Mouse (Mus musculus) layer of hippocampus, postnatal 36 days (tissue): Measurements from ENCODE around the gene Mlxip. TPM values are rescaled to one million over a fixed set of nuclear protein-coding genes. Genes with fewer than 3 reads are reported as not detected.
A peak's percentile ranks its signal among the peaks of the same experiment; 100 is the strongest.

Source experiments
- DNase-seq, 2 experiments: peaks; one replicate each; pipeline ENCODE4 v3.0.0; 2022
- total RNA-seq, 2 experiments: library from RNA; stranded (reverse); gene quantifications; 2 replicates each; pipeline ENCODE4 v1.2.3; 2021

Mlxip gene
- 10 to 100 TPM; 19.3 to 21.3 TPM for total RNA-seq

DNA sequence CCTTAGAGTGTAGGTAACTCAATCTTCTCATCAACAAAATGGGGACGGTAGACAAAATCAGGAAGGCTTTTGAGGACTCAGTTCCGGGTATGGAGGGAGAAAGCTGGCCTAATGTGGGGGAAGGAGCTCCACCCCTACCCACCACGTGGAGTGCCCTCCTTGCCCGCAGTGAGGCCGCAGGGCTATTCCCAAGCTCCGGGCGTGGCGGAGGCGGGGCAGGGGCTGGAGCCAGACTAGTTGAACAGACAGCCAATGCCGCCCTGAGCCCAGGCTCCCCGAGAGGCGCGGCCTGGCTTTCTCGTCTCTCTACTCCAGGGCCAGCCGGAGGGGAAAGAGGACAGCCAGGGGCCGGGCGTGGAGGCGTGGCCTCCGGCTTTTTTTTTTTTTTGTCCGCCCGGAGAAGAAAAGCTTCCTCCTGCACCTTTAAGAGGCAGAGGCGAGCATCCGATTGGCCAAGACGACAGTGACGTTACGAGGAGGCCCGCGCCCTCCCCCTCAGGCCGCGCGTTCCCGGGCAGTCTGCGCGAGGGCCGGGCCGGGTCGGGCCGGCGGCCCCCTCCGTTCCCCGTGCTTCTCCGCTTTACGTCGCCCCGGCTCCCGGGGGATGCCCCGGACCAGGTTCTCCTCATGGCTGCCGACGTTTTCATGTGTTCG lies at the start of gene Mlxip:
Gene Mlxip (plus strand): TSS at position 496 of the 654 bp plus-strand sequence.
- peak; percentile 86 to 89 for DNase-seq

DNA sequence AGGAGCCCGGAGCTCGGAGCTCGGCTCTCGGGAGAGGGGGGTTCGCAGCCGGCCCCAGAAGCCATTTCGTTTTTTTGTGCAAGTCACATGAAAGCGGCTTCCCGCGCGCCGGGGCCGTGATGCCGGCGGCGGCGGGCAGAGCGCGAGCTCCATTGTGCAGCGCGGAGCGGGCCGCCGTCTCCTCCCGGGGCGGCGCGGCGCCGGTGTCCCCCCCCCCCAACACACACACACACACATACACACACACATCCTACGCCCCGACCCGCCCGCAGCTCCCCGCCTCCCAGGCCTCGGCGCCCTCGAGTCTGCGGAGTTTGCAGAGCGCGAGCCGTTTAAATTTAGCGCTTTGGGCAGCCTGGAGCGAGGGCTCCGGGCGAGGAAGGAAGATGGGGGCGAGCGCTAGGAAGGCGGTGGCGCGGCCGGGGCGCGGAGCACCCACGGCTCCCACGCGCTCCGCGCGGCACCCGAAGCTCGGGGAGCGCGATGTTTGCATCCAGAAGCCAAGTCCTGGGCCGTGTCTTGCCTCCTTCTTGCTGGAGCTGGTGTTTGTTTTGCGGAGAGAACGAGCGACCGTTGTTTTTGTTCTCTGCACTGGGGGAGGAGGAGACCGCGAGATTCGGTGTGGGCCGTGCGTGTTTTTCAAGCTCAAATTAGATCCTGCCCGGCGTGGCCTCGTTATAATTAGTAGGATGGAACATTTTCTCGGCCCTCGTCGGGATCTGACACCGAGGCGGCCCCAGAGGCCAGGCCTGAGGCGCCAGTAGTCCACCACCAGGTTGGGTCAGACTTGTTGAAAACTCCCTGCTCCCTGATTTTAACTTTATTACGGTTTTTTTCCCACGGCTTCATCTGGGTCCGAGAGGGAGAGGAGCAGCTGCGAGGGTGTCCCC lies 49.4 kb upstream of the Mlxip start:
- peak; percentile 45 to 51 for DNase-seq

DNA sequence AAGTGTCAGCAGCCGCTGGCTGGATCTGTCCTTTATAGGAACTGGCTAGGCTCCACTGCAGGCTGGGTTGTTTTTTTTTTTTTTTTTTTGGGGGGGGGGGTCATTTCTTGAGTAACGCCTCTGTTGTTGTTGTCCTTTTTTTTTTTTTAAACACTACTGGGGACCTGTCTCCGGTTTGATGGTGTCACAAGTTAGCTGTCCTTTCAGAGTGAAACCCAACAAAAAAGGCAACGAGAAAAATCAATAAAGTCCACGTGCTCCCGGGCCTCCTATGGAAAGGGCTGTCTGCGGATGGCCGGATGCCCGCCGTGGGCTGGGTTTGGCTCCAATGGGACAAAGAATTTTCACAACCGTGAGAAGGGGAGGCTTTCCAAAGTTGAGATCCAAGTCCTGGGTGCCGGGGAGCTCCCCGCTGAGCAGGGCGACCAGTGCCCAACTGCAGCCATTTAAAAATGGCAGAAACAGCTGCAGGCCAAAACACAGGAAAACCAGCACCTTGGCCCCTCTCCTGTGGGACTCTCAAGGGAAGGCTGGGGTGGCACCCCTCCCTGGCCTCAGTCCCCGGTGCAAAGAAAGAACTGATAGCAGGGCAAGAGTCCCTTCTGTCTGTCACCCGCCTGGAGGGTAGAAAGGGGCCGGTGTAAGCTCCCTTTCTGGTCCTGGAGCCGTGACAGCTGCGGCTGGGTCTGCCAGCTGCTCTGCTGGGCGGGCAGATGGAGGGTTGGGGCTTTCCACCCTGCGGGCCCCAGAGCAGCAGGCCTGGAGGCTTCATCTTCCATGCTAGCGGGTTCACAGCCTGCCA lies 48.5 kb upstream of the Mlxip start:
- DNase-seq: peak; percentile 66 to 71

DNA sequence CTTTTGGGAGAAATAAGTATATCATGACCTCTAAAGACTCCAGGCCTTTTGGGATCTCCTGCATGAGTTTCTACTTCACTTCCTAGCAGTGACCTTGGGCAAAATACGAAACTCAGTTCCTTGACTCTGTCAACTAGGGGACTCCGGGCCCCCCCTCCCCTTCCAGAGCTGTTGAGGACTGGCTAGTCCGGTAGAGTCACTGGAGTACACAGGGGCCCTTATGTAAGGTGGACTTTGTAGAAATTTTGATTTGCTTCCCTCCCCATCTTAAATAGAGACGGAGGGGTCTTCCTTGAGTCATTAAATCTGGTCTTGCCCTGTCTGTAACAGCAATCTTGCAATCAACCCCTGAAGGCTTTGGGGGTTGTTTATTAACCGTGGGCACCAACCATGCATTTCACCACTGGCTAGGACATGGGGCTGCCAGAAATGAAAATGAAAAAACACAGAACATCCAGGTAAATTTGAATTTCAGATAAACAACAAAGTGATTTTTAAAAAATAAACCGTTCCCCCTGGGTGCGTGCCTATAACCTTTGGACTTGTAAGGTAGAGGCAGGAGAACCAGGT lies 47.8 kb upstream of the Mlxip start:
- no peak for DNase-seq

GRCm38 (mm10) chr5:123347985-123348384 lies 46.6 kb upstream of the Mlxip start:
- no peak for DNase-seq

- DNase-seq: peak in 1 of 2 experiments; percentile 29
These were observed 44.2 kb upstream of the Mlxip start for GRCm38 (mm10) chr5:123350386-123350785.

- no peak for DNase-seq
These were observed 38.7 kb upstream of the Mlxip start for GRCm38 (mm10) chr5:123355918-123356317.

DNA sequence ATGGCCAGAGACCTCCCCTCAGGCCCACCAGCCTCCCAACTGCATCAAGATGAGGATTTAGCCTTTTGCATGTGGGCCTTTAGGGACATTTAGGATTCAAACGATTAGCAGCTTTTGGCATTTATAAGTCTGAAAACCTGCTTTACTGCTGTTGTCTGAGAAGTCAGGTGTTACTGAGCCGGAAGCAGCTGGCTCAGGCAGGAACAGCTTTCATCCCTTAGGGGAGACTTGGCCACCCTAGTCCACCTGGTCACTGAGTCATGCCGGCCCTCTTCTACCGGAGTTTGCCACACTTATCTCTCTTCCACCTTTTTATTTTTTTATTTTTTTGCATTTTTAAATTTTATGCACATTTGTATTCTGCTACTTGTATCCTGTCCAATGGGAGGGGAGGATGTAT lies 37.3 kb upstream of the Mlxip start:
- no peak for DNase-seq

- no peak for DNase-seq
These were observed 35.2 kb upstream of the Mlxip start for GRCm38 (mm10) chr5:123359431-123359830.

- no peak for DNase-seq
These were observed 31.7 kb upstream of the Mlxip start for GRCm38 (mm10) chr5:123362911-123363310.

DNA sequence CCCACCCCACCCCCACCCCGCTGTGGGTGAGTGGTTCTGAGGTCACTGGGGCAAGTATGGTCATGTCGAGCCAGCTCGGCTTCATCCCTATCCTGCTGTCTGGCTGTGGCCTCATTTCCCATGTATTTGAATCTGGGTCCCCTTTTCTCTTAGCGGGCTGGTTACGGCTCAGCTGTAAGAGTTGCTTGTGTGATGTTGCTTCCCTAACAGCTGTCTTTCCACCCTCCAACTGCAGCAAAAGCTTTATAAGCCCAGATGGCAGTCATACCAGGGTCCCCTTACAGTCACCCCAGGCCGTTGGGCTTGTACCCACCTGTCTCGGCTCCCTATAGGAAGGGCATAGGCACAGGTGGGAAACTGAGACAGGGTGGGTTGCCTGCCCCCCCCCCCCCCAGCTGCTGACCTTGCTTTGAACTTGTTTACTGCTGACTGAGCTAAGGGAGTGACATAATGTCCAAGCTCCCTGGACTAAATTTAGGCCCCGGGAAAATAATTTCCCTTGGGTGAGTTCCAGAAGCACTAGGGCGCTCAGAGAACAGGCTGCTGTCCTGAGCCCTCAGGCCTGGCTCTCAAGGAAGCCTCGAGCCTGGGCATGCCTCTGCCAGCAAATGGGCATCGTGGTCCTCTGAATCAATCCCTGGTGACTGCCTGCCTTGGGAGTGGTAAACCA lies 30.2 kb upstream of the Mlxip start:
- no peak for DNase-seq

- DNase-seq: peak; percentile 36 to 43
These were observed 25.6 kb upstream of the Mlxip start for GRCm38 (mm10) chr5:123368869-123369488.

- no peak for DNase-seq
These were observed 24.5 kb upstream of the Mlxip start for GRCm38 (mm10) chr5:123370049-123370448.

DNA sequence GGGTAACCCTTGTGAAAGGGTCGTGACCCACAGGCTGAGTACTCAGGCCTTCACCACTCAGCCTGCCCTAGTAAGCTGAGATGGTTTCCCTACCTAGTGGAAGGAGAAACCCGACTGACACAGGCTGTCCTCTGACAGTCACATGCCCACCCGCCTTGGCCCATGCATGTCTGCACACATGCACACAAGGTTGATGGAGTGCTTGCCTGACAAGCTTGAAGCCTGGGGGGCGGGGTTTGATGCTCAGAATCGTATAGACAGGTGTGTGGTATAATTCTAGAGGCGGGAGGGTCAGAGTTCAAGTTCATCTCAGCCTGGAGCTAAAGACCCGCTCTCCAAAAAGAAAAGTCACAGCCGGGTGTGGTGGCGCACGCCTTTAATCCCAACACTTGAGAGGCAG lies 19.3 kb upstream of the Mlxip start:
- no peak for DNase-seq

GRCm38 (mm10) chr5:123375793-123376452 lies 18.7 kb upstream of the Mlxip start:
- no peak for DNase-seq

- DNase-seq: peak; percentile 44 to 55
These were observed 18.0 kb upstream of the Mlxip start for GRCm38 (mm10) chr5:123376569-123376968.

DNA sequence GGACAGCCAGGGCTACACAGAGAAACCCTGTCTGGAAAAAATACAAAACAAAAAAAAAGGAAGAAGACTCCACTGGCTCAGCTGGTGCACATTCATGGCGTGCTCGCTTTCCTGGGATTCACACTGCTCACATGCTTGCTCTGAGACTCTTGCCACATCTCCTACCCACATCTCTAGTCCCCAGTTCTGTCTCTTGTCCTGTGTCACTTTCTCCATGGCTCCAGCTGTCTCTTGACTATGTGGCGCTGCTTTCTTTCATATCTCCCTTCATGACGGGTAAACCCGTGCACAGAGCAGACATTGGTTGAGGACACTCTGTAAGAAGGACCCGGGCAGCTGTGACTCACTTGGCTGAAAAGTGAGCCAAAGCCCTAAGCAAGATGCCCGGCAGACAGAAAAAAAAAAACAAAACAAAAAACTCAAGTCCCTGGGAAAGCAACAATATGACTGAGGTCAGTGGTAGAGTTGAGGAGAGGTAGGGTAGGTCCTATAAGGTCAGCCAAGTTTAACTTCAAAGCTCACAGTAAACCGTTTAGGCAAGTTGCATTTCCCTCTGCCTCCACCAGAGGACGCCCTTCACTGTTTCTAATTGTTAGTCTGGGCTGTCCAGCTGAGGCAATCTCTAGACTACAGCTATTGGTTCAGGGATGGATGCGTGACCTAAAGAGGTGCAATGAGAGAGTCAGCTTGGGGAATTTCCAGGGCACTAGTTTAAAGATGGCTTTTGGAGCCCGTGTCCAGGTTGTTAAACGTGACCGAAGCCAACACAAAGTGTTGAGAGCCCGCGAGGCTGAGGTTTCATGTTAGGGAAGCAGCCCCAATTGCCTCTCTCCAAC lies 17.3 kb upstream of the Mlxip start:
- DNase-seq: peak; percentile 73 to 76

DNA sequence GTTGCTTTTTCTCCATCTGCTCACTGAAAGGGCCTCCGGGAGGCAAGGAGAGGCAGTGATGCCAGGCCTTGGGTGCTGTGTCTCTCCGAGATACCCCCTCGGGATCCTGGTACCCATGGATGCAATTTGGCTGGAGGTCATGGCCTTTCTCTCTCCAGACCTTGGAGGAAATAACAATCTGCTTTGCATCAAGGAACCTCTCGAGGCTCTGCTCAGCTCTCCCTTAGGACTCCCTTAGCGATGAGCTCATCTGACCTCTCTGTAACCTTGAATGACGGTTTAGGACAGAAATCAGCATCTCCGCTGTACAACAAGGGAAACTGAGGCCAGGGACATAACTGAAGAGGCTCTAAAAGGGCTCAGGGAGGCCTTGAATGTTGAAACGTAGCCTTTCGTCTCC lies 15.9 kb upstream of the Mlxip start:
- DNase-seq: no peak

- DNase-seq: no peak
These were observed 15.1 kb upstream of the Mlxip start for GRCm38 (mm10) chr5:123379504-123379931.

DNA sequence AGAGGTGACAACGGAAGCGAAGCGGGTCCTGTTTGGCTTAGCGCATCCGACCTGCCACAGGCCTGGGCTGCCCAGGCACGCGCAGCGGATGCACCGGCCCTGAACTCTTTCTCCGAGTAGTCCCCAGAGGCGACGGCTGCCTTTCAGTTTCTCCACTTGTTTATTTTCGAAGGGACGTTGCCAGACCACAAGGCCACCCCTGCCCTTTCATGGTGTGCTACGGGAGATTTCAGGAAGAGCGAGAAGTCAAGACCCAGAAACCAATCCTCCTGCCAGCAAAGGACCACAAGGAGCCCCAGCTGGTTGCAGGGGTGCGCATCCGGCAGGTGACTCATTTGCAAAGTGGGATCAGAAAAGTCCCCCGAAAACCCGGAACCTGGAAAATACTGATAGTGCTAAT lies 12.6 kb upstream of the Mlxip start:
- DNase-seq: no peak
